Mouse (Mus musculus): ENCODE results near the gene Wdr66. TPM values are rescaled to one million over a fixed set of nuclear protein-coding genes. Genes with fewer than 3 reads are reported as not detected.

Wdr66 gene
- polyA plus RNA-seq, 1 experiment = 1.2 TPM

GRCm38 (mm10) chr5:123229296-123229695, 22.6 kb upstream of the Wdr66 start:
- WGBS = 85% methylated on average over 6 of the region's 6 CpGs
- Histone ChIP-seq H3K27ac (ENCODE audit: control insufficient read depth, insufficient read depth, low read depth, low read length, poor library complexity) (no peak overlapping the region; the same call in 1 of the 2 replicates), H3K4me1 (ENCODE audit: control insufficient read depth, insufficient read depth, low read length) (peaks cover 5% of the 10 kb centered on the region), H3K4me3 (replicated peaks; ENCODE audit: control insufficient read depth, low read depth, low read length) (peak overlapping the region; percentile 18)
- TF ChIP-seq CTCF (IDR thresholded peaks at IDR 0.05; ENCODE audit: control insufficient read depth, insufficient read depth, low read length) (no peak), POLR2A (IDR thresholded peaks at IDR 0.05; ENCODE audit: borderline replicate concordance, control insufficient read depth, low read depth, low read length) (no peak)

- peaks cover 5% of the 10 kb centered on the region for H3K4me1 ChIP-seq (ENCODE audit: control insufficient read depth, insufficient read depth, low read length)
- H3K4me3 ChIP-seq (replicated peaks; ENCODE audit: control insufficient read depth, low read depth, low read length) = no peak overlapping the region
- TF ChIP-seq CTCF (IDR thresholded peaks at IDR 0.05; ENCODE audit: control insufficient read depth, insufficient read depth, low read length) = no peak
- TF ChIP-seq POLR2A (IDR thresholded peaks at IDR 0.05; ENCODE audit: borderline replicate concordance, control insufficient read depth, low read depth, low read length) = no peak
- WGBS = 78% methylated on average over 2 of the region's 2 CpGs
- no peak overlapping the region for H3K27ac ChIP-seq (ENCODE audit: control insufficient read depth, insufficient read depth, low read depth, low read length, poor library complexity)
Measured at GRCm38 (mm10) chr5:123232180-123232579, 19.7 kb upstream of the Wdr66 start.

GRCm38 (mm10) chr5:123235731-123236130, 16.2 kb upstream of the Wdr66 start:
- WGBS = 73% methylated on average over 2 of the region's 2 CpGs
- TF ChIP-seq CTCF (IDR thresholded peaks at IDR 0.05; ENCODE audit: control insufficient read depth, insufficient read depth, low read length) = peak; percentile 82
- TF ChIP-seq POLR2A (IDR thresholded peaks at IDR 0.05; ENCODE audit: borderline replicate concordance, control insufficient read depth, low read depth, low read length) = no peak
- H3K27ac ChIP-seq (ENCODE audit: control insufficient read depth, insufficient read depth, low read depth, low read length, poor library complexity) = no peak overlapping the region
- H3K4me3 ChIP-seq (replicated peaks; ENCODE audit: control insufficient read depth, low read depth, low read length) = no peak overlapping the region
- H3K4me1 ChIP-seq (ENCODE audit: control insufficient read depth, insufficient read depth, low read length) = peaks cover 2% of the 10 kb centered on the region; the same call in 1 of the 2 replicates

- TF ChIP-seq POLR2A (IDR thresholded peaks at IDR 0.05; ENCODE audit: borderline replicate concordance, control insufficient read depth, low read depth, low read length) = no peak
- no peak for TF ChIP-seq CTCF (IDR thresholded peaks at IDR 0.05; ENCODE audit: control insufficient read depth, insufficient read depth, low read length)
- 92% methylated on average over 9 of the region's 9 CpGs for WGBS
- H3K4me1 ChIP-seq (ENCODE audit: control insufficient read depth, insufficient read depth, low read length) = no peaks in the 10 kb centered on the region
Measured at GRCm38 (mm10) chr5:123236426-123236825, 15.5 kb upstream of the Wdr66 start.

GRCm38 (mm10) chr5:123239501-123239900, 12.4 kb upstream of the Wdr66 start:
- Histone ChIP-seq H3K4me3 (replicated peaks; ENCODE audit: control insufficient read depth, low read depth, low read length) (no peak overlapping the region), H3K4me1 (ENCODE audit: control insufficient read depth, insufficient read depth, low read length) (no peaks in the 10 kb centered on the region), H3K27ac (ENCODE audit: control insufficient read depth, insufficient read depth, low read depth, low read length, poor library complexity) (no peak overlapping the region)
- TF ChIP-seq CTCF (IDR thresholded peaks at IDR 0.05; ENCODE audit: control insufficient read depth, insufficient read depth, low read length) (no peak), POLR2A (IDR thresholded peaks at IDR 0.05; ENCODE audit: borderline replicate concordance, control insufficient read depth, low read depth, low read length) (no peak)
- 95% methylated on average over 11 of the region's 11 CpGs for WGBS

More at GRCm38 (mm10) chr5:123236426-123236825, 15.5 kb upstream of the Wdr66 start:
- Histone ChIP-seq H3K27ac (ENCODE audit: control insufficient read depth, insufficient read depth, low read depth, low read length, poor library complexity) (no peak overlapping the region), H3K4me3 (replicated peaks; ENCODE audit: control insufficient read depth, low read depth, low read length) (no peak overlapping the region)

GRCm38 (mm10) chr5:123245518-123245917, 6.4 kb upstream of the Wdr66 start:
- peak; percentile 74 for TF ChIP-seq CTCF (IDR thresholded peaks at IDR 0.05; ENCODE audit: control insufficient read depth, insufficient read depth, low read length)
- TF ChIP-seq POLR2A (IDR thresholded peaks at IDR 0.05; ENCODE audit: borderline replicate concordance, control insufficient read depth, low read depth, low read length) = no peak
- H3K4me1 ChIP-seq (ENCODE audit: control insufficient read depth, insufficient read depth, low read length) = no peaks in the 10 kb centered on the region
- no peak overlapping the region for H3K4me3 ChIP-seq (replicated peaks; ENCODE audit: control insufficient read depth, low read depth, low read length)
- no peak overlapping the region for H3K27ac ChIP-seq (ENCODE audit: control insufficient read depth, insufficient read depth, low read depth, low read length, poor library complexity)
- 50% methylated on average over 4 of the region's 4 CpGs for WGBS

GRCm38 (mm10) chr5:123251390-123251789, 512 bp upstream of the Wdr66 start:
- TF ChIP-seq POLR2A (IDR thresholded peaks at IDR 0.05; ENCODE audit: borderline replicate concordance, control insufficient read depth, low read depth, low read length) = no peak
- TF ChIP-seq CTCF (IDR thresholded peaks at IDR 0.05; ENCODE audit: control insufficient read depth, insufficient read depth, low read length) = no peak
- 70% methylated on average over 8 of the region's 8 CpGs for WGBS

GRCm38 (mm10) chr5:123256841-123257755, 5.2 kb downstream of the Wdr66 start:
- 33% methylated on average over 23 of the region's 23 CpGs for WGBS

More at GRCm38 (mm10) chr5:123251390-123251789, 512 bp upstream of the Wdr66 start:
- Histone ChIP-seq H3K27ac (ENCODE audit: control insufficient read depth, insufficient read depth, low read depth, low read length, poor library complexity) (no peak overlapping the region), H3K4me3 (replicated peaks; ENCODE audit: control insufficient read depth, low read depth, low read length) (no peak overlapping the region), H3K4me1 (ENCODE audit: control insufficient read depth, insufficient read depth, low read length) (peaks cover 2% of the 10 kb centered on the region)

More at GRCm38 (mm10) chr5:123256841-123257755, 5.2 kb downstream of the Wdr66 start:
- Histone ChIP-seq H3K4me3 (replicated peaks; ENCODE audit: control insufficient read depth, low read depth, low read length) (no peak overlapping the region), H3K27ac (ENCODE audit: control insufficient read depth, insufficient read depth, low read depth, low read length, poor library complexity) (no peak overlapping the region), H3K4me1 (ENCODE audit: control insufficient read depth, insufficient read depth, low read length) (no peaks in the 10 kb centered on the region; the same call in 1 of the 2 replicates)
- no peak for TF ChIP-seq POLR2A (IDR thresholded peaks at IDR 0.05; ENCODE audit: borderline replicate concordance, control insufficient read depth, low read depth, low read length)

Measured in bone marrow, adult 2 months (tissue).